Mouse (Mus musculus): ENCODE results near the gene Ninj1. TPM values are rescaled to one million over a fixed set of nuclear protein-coding genes. Genes with fewer than 3 reads are reported as not detected.

Ninj1 gene
- total and polyA plus RNA-seq, 3 experiments = 30.5 to 69.8 TPM; not detected in 1

- Histone ChIP-seq H3K4me3 (ENCODE audit: control insufficient read depth in 1 of 2, insufficient read depth in 1 of 2, low read depth in 2 of 2, low read length in 2 of 2) (no peak overlapping the region), H3K9me3 (replicated peaks; ENCODE audit: insufficient read depth, low read length) (no peaks in the 10 kb centered on the region), H3K79me2 (ENCODE audit: control insufficient read depth, insufficient read depth, low read length, poor library complexity) (no peaks in the 10 kb centered on the region), H3K9ac (ENCODE audit: control insufficient read depth, low read depth, low read length, poor library complexity, severe bottlenecking) (no peak overlapping the region), H3K36me3 (ENCODE audit: control insufficient read depth in 1 of 2, insufficient read depth in 2 of 2, low read length in 2 of 2) (peaks cover 0 to 3% of the 10 kb centered on the region in 2 experiments; a peak in 2 of 4 replicates), H3K27ac (ENCODE audit: control insufficient read depth, low read depth, low read length) (no peak overlapping the region), H3K4me1 (ENCODE audit: control insufficient read depth in 1 of 2, insufficient read depth in 2 of 2, low read length in 2 of 2) (0 out of 4 replicates have a peak, but pooled peaks cover 0 to 7% of the 10 kb centered on the region in 2 experiments), H3K27me3 (ENCODE audit: control insufficient read depth in 1 of 2, insufficient read depth in 2 of 2, low read length in 2 of 2) (no peaks in the 10 kb centered on the region)
- TF ChIP-seq ELF1 (IDR thresholded peaks at IDR 0.05; ENCODE audit: low read depth, low read length) (no peak), MAFK (IDR thresholded peaks at IDR 0.05; ENCODE audit: borderline replicate concordance, low read depth, low read length) (no peak), MYB (IDR thresholded peaks at IDR 0.05; ENCODE audit: low read depth, low read length) (no peak), RAD21 (IDR thresholded peaks at IDR 0.05; ENCODE audit: low read depth, low read length) (no peak), CHD2 (IDR thresholded peaks at IDR 0.05; ENCODE audit: low read length) (no peak)
- DNase-seq (ENCODE audit: low read depth, low spot score) = no peak
These were observed 11.4 kb downstream of the Ninj1 start for GRCm38 (mm10) chr13:49198734-49199133.

GRCm38 (mm10) chr13:49199891-49200290 is 12.6 kb downstream of the Ninj1 start:
- H3K9ac ChIP-seq (ENCODE audit: control insufficient read depth, low read depth, low read length, poor library complexity, severe bottlenecking) = no peak overlapping the region
- H3K79me2 ChIP-seq (ENCODE audit: control insufficient read depth, insufficient read depth, low read length, poor library complexity) = no peaks in the 10 kb centered on the region
- no peak overlapping the region for H3K27ac ChIP-seq (ENCODE audit: control insufficient read depth, low read depth, low read length)
- H3K4me1 ChIP-seq (ENCODE audit: control insufficient read depth in 1 of 2, insufficient read depth in 2 of 2, low read length in 2 of 2) = 0 out of 4 replicates have a peak, but pooled peaks cover 0 to 7% of the 10 kb centered on the region in 2 experiments
- no peaks in the 10 kb centered on the region for H3K9me3 ChIP-seq (replicated peaks; ENCODE audit: insufficient read depth, low read length)
- H3K36me3 ChIP-seq (ENCODE audit: control insufficient read depth in 1 of 2, insufficient read depth in 2 of 2, low read length in 2 of 2) = peaks cover 0 to 3% of the 10 kb centered on the region in 2 experiments; a peak in 2 of 4 replicates
- DNase-seq (ENCODE audit: low read depth, low spot score) = no peak
- H3K27me3 ChIP-seq (ENCODE audit: control insufficient read depth in 1 of 2, insufficient read depth in 2 of 2, low read length in 2 of 2) = no peaks in the 10 kb centered on the region
- no peak overlapping the region for H3K4me3 ChIP-seq (ENCODE audit: control insufficient read depth in 1 of 2, insufficient read depth in 1 of 2, low read depth in 2 of 2, low read length in 2 of 2)
- TF ChIP-seq UBTF (IDR thresholded peaks at IDR 0.05; ENCODE audit: borderline replicate concordance, insufficient read depth, low read depth, low read length) (no peak), SIN3A (IDR thresholded peaks at IDR 0.05; ENCODE audit: low read length) (no peak), ZNF384 (IDR thresholded peaks at IDR 0.05; ENCODE audit: low read depth, low read length) (no peak), MEF2A (IDR thresholded peaks at IDR 0.05; ENCODE audit: extremely low read depth, insufficient replicate concordance, low read depth, low read length, poor library complexity, severe bottlenecking) (no peak), ELF1 (IDR thresholded peaks at IDR 0.05; ENCODE audit: low read depth, low read length) (no peak), ZMIZ1 (IDR thresholded peaks at IDR 0.05; ENCODE audit: low read depth, low read length) (no peak)

GRCm38 (mm10) chr13:49200688-49201087 is 13.4 kb downstream of the Ninj1 start:
- Histone ChIP-seq H3K4me3 (ENCODE audit: control insufficient read depth in 1 of 2, insufficient read depth in 1 of 2, low read depth in 2 of 2, low read length in 2 of 2) (no peak overlapping the region), H3K27me3 (ENCODE audit: control insufficient read depth in 1 of 2, insufficient read depth in 2 of 2, low read length in 2 of 2) (no peaks in the 10 kb centered on the region), H3K36me3 (ENCODE audit: control insufficient read depth in 1 of 2, insufficient read depth in 2 of 2, low read length in 2 of 2) (peaks cover 0 to 3% of the 10 kb centered on the region in 2 experiments; a peak in 2 of 4 replicates), H3K9me3 (replicated peaks; ENCODE audit: insufficient read depth, low read length) (no peaks in the 10 kb centered on the region), H3K79me2 (ENCODE audit: control insufficient read depth, insufficient read depth, low read length, poor library complexity) (no peaks in the 10 kb centered on the region), H3K4me1 (ENCODE audit: control insufficient read depth in 1 of 2, insufficient read depth in 2 of 2, low read length in 2 of 2) (0 out of 4 replicates have a peak, but pooled peaks cover 0 to 7% of the 10 kb centered on the region in 2 experiments), H3K27ac (ENCODE audit: control insufficient read depth, low read depth, low read length) (no peak overlapping the region), H3K9ac (ENCODE audit: control insufficient read depth, low read depth, low read length, poor library complexity, severe bottlenecking) (no peak overlapping the region)
- no peak for DNase-seq (ENCODE audit: low read depth, low spot score)
- TF ChIP-seq MEF2A (IDR thresholded peaks at IDR 0.05; ENCODE audit: extremely low read depth, insufficient replicate concordance, low read depth, low read length, poor library complexity, severe bottlenecking) = no peak
- TF ChIP-seq BHLHE40 (IDR thresholded peaks at IDR 0.05; ENCODE audit: borderline replicate concordance, low read depth, low read length) = no peak
- no peak for TF ChIP-seq SIN3A (IDR thresholded peaks at IDR 0.05; ENCODE audit: low read length)
- no peak for TF ChIP-seq GATA1 (IDR thresholded peaks at IDR 0.05; ENCODE audit: low read depth, low read length)
- TF ChIP-seq NELFE (IDR thresholded peaks at IDR 0.05; ENCODE audit: low read depth, low read length) = no peak
- TF ChIP-seq CTCF (IDR thresholded peaks at IDR 0.05 in 2 of 3, conservative IDR thresholded peaks at IDR 0.05 in 1 of 3; ENCODE audit: control insufficient read depth in 1 of 3, insufficient read depth in 1 of 3, low read depth in 2 of 3, low read length in 3 of 3, poor library complexity in 1 of 3, severe bottlenecking in 1 of 3) = no peak
- TF ChIP-seq MAFK (IDR thresholded peaks at IDR 0.05; ENCODE audit: borderline replicate concordance, low read depth, low read length) = no peak
- no peak for TF ChIP-seq USF2 (IDR thresholded peaks at IDR 0.05; ENCODE audit: borderline replicate concordance in 1 of 2, insufficient read depth in 1 of 2, low read depth in 1 of 2, low read length in 2 of 2)
- TF ChIP-seq E2F4 (IDR thresholded peaks at IDR 0.05; ENCODE audit: borderline replicate concordance, low read depth, low read length) = no peak

All from MEL (cell line).